Mouse (Mus musculus): ENCODE measurements around the gene Fam210b.
"Not testable (repeated sequence)": the region's sequence is repeated elsewhere in the genome, so short reads cannot be mapped to it uniquely, and the experiment has no call there.

The Fam210b gene

DNA sequence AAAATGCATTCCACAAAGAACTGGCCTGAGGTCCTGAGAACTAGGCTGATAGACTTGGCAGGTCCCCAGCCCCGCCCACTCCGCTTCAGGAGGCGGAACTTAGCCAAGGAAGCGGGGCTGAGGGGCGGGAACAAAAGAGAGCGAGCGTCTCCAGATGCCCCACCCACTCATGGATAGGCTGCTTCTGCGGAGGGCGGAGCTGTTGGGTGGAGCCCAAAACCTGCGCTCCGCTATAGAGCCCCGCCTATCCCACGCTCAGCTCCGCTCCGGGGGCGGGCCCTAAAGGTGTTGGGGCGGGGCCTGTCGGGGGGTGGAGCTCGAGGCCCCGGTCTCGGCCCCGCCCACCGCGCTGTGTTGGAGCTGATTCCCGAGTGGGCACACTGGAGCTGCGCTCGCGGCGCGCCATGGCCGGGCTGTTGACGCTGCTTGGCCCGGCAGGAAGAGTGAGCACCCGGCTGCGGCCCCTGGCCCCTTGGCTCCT lies at the start of gene Fam210b:
Fam210b (plus strand) TSS at position 308 of the 481 bp plus-strand sequence.
- peak; percentile 98 to 99 for DNase-seq

DNA sequence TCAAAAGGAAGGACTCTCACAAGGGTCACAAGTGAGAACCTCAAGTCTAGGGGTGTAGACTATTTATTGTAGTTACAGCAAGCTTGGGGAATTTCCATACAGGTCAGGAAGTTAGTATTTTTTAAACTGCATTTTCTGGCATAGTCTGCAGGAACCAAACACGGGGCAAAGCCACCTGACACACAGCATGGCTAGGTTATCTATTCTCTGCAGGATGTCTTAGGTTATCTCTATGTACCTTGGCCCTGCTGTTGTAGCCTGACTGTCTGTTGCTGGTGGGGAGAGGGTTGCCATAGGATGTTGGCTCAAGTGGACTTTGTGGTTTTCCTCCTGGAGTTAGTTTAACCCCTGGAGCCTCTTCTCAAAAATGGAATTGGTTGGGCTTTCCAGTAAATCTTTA lies 47.3 kb upstream of the Fam210b start:
- no peak for DNase-seq

DNA sequence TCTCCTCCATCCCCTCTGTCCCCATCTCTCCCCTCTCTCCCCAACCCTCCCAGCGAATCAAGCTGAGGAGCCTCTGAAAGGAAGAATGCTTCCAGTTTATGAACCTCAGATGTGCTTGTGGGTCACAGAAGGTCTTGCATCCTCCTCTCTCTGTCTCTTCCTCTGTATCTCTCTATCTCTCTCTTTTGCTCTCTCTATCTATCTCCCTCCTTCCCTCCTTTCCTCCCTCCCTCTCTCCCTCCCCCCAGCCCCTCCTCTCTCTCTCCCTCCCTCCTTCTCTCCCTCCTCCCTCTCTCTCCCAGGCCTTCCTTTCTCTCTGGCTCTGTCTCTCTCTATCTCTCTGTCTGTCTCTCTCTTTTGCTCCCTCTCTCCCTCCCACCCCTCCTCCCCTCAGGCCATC lies 46.8 kb upstream of the Fam210b start:
- no peak for DNase-seq

DNA sequence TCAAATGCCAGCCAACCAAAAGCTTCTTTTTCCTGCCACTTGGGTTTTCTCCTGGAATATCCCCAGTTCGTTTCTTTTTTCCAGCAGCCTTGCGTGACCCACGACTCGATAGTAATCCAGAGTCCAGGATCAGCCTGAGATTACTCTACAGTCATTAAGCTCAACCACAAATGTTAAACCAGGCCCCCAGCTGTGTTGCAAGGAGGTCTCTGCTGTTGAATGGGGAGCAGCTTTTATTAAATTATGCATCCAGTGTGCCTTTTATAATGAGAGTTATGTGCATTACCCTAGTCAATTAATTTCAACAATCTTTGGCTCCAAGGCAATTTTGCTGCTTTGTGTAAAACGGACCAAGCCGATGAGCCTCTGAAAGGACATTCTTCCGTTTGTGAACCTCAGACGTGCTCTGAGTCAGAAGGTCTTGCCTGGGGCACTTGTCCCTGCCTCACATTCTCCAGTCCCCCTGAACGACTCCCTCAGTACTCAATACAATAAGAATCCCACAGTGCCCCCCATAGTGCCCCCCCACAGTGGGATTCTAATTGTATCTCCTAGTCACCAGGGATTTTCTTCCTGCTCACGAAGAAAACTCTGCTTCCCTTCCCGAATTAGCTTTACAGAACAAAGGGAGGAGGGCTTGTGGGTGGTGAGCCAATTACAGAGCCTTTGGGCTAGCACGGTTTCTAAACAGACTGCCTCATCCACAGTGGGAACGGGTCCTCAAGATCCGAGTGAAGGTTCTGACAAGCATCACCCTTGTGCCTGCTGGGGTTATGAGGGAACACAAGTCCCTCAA lies 46.0 kb upstream of the Fam210b start:
- no peak for DNase-seq

DNA sequence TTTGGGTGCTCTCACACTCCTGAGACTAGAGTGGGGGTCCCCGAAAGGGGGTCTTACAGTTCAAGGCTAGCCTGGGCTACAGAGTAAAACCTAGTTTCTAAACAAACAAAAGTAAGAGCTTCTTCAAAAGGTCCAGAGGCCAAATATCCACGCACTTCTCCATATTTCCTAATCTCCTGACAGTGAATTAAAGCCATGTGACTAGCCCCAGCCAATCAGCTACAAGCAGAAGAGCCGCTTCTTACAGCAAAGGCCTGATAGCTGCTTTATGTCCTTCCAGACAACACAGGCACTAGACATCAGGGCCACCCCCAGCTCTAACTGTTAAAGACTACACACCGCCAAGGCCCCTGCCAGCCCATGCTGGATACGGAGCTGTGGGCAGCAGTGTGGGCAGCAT lies 43.0 kb upstream of the Fam210b start:
- no peak for DNase-seq

DNA sequence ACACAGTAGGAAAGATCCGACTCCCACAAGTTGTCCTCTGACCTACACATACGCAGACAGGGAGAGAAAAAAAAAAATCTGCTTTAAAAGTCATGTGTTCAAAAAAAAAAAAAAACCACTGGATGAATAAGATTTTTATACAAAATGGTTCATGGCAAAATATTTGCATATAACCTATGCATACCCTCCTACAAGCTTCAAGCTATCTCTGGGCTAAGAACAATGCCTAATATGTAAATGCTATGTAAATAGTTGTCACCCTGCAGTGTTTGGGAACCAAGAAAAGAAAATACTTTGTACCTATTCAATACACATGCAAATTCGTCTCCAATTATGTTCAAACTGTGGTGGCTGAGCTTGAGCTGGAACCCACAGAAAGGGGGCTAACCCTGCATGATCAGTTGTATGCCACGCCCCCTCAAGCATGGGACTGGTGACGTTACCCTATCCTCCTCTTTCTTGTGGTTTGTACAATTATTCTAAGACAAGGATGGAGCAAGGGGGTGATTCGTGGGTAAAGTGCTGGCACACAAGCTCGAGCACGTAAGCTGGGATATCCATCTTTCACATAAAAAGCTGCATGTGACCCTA lies 41.2 kb upstream of the Fam210b start:
- no peak for DNase-seq

DNA sequence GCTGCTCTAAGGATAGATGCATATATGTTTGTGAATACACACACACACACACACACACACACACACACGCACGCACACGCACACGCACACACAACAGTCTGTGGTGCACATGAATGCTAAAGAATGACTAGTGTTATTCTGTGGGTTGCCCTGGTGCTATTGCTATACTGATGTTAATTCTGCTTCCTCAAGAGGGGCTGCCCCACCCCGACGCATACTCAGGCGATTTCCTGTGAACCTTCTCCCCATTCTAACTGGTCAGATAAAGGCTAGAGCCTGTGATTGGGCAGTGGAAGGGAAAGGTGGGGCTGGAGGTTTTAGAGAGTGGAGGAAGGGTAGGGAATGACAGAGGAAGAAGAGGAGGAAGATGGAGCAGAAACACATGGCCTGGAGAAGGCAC lies 39.8 kb upstream of the Fam210b start:
- DNase-seq: not testable (repeated sequence)

DNA sequence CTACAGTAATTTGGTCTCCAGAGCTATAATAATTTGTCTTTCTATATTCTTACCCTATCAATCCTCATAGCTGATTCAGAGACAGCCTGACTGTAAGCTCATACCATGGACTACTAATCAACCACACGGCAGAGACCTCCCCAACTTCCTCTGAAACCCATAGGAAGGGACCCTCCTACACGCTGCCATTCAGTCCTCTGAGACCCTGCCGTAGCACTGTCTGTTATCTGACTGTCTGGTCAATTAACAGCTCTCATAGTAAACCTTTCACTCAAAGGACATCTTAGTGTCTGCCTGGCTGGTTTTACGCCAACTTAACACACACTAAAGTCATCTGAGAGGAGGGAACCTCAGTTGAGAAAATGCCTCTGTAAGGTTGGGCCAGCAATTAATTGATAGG lies 38.8 kb upstream of the Fam210b start:
- DNase-seq: no peak

DNA sequence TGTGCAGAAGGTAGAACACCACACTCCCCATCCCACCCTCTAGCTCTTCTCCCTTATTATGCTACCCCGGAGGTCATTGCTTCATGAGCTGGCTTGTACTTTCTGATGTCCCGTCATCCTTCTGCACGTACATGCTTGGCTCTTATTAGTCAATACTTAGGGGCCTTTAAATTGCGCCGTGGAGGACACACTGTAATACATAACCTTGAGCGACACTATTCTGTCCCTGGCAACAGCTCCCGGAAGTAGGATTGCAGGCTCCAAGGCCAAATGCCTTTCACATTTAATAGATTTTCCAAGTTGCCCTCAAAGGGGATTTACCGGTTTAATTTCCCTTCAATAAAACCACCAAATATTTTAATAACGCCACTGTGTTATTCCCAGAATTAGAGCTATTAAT lies 33.6 kb upstream of the Fam210b start:
- DNase-seq: no peak

DNA sequence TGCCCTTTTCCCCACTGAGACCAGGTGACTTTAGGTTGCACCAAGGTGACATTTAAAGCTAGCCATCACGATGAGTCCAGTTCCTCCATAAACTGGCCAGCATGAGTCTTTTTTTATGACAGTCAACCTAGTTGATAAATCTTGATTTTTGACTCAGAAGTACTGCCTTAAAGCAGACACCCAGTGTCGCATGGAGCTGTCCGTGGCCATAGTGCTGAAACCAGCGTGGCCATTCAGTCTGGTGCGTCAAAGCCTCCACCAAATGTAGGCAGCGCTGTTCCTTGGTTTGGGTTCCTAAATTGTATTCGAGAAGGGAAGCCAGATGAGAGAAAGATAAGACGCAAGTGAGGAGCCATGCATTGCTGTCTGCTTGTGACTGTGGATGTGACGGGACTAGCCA lies 24.5 kb upstream of the Fam210b start:
- DNase-seq: peak; percentile 93 to 94

DNA sequence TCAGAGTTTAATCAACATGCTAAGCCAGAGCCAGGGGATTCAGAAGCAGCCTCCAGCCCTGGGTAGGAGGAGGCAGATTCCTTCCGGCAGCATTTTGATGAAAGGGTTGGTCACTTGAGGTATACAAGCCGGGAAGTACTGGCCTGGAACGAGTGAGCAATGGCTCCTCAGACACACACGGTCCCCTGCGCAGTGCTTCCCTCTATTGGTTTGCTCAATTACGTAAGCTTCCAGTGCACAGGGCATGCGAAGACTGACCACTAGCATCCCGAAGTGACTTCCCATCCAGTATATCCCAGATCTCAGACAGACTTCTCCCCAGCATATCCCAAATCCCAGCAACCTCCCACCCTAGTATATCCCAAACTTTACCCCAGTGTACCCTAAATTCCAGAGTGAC lies 17.1 kb upstream of the Fam210b start:
- no peak for DNase-seq

DNA sequence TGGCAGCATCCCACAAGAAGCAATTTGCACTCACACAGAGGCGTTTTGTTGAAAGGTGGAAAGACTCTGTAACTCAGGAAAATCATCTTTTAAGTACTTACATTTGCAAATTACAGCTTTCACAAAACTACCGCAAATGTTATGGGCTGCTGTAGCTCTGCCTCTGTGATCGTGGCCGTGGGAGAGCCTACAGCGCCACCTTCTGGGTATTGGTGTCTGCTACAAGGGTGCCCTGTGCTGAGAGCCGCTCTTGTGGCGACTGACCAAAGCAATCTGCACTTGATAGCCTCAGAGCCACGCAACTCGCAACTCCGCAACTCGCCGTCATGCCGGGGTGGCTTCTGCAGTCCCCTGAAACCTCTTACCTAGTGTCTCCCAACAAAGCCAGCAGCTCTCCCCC lies 16.2 kb upstream of the Fam210b start:
- DNase-seq: peak; percentile 74 to 76

DNA sequence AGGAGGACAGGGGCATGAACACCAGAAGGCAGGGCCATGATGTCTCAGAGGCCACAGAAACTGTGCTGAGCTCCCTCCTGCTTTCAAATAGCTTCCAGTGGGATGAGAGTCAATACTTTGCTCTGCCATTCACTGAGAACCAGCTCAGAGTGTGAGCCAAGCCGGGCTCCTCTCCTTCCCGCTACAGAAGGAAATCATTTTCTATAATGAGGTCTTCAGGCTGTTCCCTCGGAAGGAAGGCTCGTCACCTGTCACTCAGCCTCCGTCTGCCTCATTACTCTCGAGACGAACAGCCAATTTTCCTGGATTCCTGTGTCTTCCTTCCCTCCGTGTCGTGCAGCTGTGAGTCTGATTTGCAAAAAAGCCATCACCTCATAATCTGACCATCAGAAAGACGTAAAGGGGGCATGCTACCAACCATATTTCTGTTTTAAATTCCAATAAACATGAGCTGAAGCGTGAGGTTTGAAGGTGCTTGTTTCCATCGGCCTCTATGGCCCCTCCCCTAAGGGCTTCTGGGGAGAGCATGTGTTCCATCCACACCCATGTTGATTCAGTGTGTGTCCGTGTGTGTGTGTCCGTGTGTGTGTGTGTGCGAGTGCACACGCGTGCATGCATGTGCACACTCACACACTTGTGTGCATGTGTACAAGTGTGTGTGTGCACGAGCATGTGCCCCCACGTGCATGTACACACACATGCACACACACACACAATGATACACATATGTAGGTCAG lies 7.0 kb upstream of the Fam210b start:
- no peak for DNase-seq

DNA sequence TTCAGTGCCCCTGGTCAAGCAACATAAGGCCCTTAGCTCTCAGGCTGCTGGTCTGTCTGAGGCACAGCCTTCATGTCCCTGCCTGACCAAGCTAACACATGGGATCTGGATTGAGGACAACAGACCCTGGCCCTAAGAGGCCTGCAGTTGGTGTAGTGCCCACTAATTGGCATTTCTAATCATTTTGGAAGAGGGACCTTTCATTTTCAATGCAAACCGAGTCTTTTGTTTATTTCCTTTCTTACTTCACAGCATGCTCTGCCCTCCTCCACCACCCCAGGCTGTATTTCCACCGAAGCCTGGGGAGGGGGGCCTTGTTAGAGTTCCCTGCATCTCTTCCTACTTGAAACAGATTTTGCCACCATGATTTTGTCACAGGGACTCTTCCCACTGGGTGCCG lies 4.4 kb upstream of the Fam210b start:
- no peak for DNase-seq

DNA sequence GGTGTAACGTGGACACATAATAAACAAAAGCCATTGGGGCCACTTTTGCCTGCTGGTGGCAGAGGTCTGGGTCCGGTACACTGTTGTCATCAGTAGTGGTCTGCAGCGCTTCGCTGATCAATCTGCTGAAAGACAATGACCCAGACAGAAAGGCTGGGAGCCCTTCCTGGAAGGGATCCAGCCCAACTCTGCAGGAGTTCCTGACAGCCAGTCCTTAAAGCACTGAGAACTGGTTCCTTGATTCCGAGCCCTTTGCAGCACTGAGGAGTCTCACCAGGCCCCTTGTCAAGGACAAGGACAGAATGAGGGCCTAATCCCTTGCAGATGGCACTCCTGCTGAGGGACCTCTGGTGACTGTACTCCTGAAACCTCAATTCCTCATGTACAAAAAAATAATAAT lies 3.8 kb upstream of the Fam210b start:
- DNase-seq: no peak

DNA sequence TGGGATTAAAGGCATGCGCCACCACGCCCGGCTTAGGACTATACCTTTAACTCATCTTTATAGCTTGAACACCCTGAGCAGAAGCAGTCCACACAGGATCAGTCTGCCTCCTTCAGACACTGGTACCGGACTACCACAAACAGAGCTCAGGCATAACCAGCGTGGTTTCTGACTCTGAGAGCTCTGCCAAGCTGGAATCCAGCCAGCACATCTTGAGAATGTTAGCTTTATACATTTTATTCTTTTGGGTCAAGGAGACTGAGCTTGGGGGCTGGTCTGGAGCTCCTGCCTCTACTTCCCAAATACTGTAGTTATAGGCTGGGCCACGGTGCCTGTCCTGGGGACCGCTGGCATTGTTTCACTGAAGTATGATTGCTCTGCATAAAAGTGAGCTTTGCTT lies 1.6 kb upstream of the Fam210b start:
- no peak for DNase-seq

DNA sequence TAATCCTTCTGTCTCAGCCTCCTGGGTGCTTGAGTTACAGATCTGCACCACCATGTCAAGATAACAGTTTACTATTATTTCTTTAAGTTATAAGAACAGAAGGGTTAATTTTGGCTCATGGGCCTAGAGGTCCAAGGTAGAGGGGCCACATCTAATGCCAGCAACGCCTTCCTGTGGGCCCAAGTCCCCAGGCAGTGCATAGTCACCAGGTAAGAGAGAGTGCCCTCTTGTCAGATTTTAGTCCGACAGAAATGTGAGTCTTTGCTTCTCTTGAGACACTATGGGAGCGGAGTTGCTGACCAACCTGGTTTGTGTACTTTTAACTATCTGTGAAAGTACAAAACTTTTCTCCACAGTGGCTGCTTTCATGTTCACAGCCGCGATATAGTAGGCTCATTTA lies 696 bp upstream of the Fam210b start:
- DNase-seq: no peak

DNA sequence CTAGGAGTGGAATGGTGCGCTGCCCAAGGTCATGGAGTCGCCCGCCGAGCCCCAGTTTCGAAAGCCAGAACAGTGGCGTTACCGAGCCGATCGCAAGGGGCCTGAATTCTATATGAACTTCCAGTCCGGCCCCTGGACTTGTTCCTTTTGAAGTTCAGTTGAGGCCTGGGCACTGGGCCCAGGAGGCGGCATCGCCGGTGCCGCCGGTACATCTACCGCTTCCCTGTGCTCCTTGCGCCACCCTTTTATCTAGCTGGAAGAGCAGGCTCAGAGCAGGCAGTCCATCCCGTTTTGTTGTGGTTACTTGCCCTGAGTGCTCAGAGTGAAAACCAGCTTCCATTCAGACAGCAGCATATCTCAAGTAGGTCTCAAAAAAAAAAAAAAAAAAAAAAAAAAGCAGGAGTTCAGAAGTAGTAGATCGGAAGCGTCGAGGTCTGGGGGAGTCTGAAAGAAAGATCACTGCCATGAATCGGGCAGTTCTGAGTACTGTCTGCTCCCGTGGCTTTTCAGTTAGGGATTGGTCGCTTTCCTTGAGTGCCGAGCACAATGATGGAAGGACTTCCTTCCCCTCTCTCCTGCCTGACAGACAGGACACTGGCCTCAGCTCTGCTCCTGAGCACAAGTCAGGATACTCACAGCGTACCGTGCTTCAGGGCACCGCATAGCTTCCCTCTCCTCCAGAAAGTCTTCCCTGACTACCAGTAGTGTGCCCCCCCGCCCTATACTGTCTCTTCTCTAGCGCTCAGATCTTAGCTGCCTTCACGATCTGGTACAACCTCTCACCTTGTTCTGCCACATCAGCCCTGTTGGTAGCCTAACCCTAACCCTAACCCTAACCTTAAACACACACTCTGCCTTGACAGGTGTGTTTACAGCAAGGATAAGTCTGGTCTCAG lies 917 bp downstream of the Fam210b start:
- peak; percentile 36 to 61 for DNase-seq

DNA sequence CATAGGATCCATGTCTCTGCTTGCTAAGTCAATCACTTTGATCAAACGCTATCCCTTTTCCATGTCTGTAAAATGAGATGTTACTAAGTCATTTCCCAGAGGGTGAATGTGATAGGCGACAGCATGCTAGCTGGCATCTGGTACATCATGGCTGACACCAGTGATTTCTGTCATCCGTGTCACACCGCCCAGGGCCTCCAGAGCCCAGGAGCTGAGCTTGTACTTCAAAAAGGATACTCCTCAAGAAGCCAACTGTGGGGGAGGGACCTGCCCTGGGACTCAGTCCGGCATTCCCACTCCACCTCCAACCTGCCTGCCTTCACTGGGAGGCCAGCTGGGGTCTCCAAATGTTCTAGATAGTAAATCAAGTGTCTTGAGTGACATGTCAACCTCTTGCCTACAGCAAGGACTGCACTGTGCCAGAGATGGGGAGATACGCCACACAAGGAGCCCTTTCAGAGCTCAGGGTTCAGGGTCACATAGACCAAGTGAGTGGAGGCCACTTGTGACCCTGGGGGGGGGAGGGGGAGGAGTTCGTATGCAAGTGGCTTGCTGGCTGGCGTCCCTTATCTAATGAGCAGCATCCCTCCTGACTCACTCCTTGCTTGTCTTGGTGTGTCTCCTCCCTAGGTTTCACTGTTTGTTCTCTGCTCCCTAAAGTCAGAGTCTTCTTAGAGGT lies 1.7 kb downstream of the Fam210b start:
- no peak for DNase-seq

DNA sequence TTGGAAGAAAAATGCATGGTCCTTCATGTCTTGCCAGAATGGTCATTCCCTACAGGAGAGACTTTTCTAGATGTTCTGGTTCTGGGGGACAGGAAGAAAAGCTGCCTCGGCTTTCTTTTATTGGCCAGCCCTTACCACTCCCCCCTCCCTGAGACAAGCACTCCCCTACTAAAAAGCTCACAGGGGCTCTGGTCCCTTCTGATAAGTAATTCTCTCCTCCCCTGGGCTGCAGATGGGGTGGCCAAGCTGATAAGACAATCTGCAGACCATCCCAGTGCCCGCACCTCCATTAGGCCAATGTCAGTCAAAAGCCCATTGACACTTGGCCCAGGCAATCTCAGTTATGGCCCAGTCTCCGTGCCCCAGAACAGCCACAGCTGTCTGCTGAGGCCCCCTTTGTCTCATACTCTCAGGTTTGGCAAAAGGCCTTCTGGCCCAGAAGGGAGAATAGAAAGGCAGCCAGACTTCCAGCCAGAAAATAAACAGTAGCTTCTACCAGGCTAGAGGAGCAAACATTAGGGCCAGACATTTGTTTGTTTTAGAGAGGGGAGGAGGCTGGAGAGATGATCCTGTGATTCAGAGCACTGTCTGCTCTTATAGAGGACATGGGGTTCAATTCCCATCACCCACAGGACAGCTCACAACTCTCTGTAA lies 3.1 kb downstream of the Fam210b start:
- no peak for DNase-seq

DNA sequence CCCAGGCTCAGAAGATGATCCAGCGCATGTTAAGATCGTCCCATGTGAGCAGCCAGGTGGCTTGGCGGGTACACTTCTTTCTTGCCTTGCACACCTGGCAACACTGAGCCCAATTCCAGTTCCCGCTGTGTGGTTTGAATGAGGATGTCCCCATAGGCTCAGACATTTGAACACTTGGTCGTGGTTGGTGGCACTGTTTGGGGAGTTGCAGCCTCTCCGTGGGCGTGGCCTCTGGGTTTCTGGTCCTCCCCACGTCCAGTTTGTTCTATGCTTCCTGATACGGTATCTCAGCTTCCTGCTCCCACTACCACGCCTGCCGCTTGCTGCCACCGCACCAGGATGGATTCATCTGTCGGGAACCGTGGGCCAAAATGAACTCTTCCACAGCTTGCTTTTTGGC lies 4.4 kb downstream of the Fam210b start:
- DNase-seq: no peak

DNA sequence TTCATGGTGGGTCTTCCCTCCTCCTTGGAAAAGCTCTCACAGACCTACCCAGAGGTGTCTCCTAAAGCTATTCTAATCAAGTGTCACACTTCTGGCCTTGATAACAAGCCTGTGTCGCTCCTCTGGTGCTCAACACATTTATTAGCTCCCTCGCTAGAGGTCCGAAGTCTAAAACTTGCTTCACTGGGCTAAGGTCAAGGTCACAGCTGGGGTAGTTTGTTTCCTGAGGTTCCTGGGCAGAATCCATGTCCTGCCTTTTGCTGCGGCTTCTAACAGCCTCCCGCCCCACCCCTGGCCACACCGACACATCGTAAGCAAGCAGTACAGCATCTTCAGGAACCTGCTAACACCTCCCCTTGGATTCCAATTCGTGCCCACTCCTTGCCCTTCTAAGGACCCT lies 5.4 kb downstream of the Fam210b start:
- no peak for DNase-seq
